Mouse (Mus musculus): ENCODE data around the gene Gm10721.
"Not testable (repeated sequence)": the region's sequence is repeated elsewhere in the genome, so short reads cannot be mapped to it uniquely, and the experiment has no call there.

GRCm38 (mm10) chr9:3038161-3038560 is 25.2 kb downstream of the Gm10721 start:
- TF ChIP-seq CTCF (IDR thresholded peaks at IDR 0.05; ENCODE audit: insufficient read depth, low read length); POLR2A (IDR thresholded peaks at IDR 0.05; ENCODE audit: borderline replicate concordance, extremely low read depth, low read depth, low read length): not testable (repeated sequence)
